Mouse (Mus musculus): ENCODE data around the gene Fat2.

Fat2 gene

GRCm38 (mm10) chr11:55336101-55336891 is at the start of gene Fat2:
Fat2 (minus strand) TSS chr11:55336564.
- in situ Hi-C loops (cut with MboI) = no loop called here

GRCm38 (mm10) chr11:55383463-55384045 is 47.2 kb upstream of the Fat2 start:
- in situ Hi-C loops (cut with MboI) = no loop called here

- in situ Hi-C loops (cut with MboI) = no loop called here
Observed at GRCm38 (mm10) chr11:55380908-55381307, 44.5 kb upstream of the Fat2 start.

- in situ Hi-C loops (cut with MboI) = no loop called here
Observed at GRCm38 (mm10) chr11:55378371-55378770, 42.0 kb upstream of the Fat2 start.

GRCm38 (mm10) chr11:55373838-55374237 is 37.5 kb upstream of the Fat2 start:
- in situ Hi-C loops (cut with MboI) = no loop called here

- in situ Hi-C loops (cut with MboI) = no loop called here
Observed at GRCm38 (mm10) chr11:55373373-55373772, 37.0 kb upstream of the Fat2 start.

- in situ Hi-C loops (cut with MboI) = no loop called here
Observed at GRCm38 (mm10) chr11:55372001-55372400, 35.6 kb upstream of the Fat2 start.

- in situ Hi-C loops (cut with MboI) = no loop called here
Observed at GRCm38 (mm10) chr11:55369093-55369471, 32.7 kb upstream of the Fat2 start.

- in situ Hi-C loops (cut with MboI) = no loop called here
Observed at GRCm38 (mm10) chr11:55368388-55369092, 32.2 kb upstream of the Fat2 start.

- in situ Hi-C loops (cut with MboI) = no loop called here
Observed at GRCm38 (mm10) chr11:55367783-55368182, 31.4 kb upstream of the Fat2 start.

GRCm38 (mm10) chr11:55365840-55366239 is 29.5 kb upstream of the Fat2 start:
- in situ Hi-C loops (cut with MboI) = no loop called here

GRCm38 (mm10) chr11:55365242-55365641 is 28.9 kb upstream of the Fat2 start:
- in situ Hi-C loops (cut with MboI) = no loop called here

GRCm38 (mm10) chr11:55364662-55365061 is 28.3 kb upstream of the Fat2 start:
- in situ Hi-C loops (cut with MboI) = no loop called here

GRCm38 (mm10) chr11:55358094-55358783 is 21.9 kb upstream of the Fat2 start:
- in situ Hi-C loops (cut with MboI) = no loop called here

- in situ Hi-C loops (cut with MboI) = no loop called here
Observed at GRCm38 (mm10) chr11:55356846-55357245, 20.5 kb upstream of the Fat2 start.

GRCm38 (mm10) chr11:55341961-55342371 is 5.6 kb upstream of the Fat2 start:
- in situ Hi-C loops (cut with MboI) = no loop called here

- in situ Hi-C loops (cut with MboI) = no loop called here
Observed at GRCm38 (mm10) chr11:55340789-55341188, 4.4 kb upstream of the Fat2 start.

- in situ Hi-C loops (cut with MboI) = no loop called here
Observed at GRCm38 (mm10) chr11:55337032-55337769, 837 bp upstream of the Fat2 start.

- in situ Hi-C loops (cut with MboI) = no loop called here
Observed at GRCm38 (mm10) chr11:55335314-55336076, 869 bp downstream of the Fat2 start.

- in situ Hi-C loops (cut with MboI) = no loop called here
Observed at GRCm38 (mm10) chr11:55334545-55334944, 1.8 kb downstream of the Fat2 start.

- in situ Hi-C loops (cut with MboI) = no loop called here
Observed at GRCm38 (mm10) chr11:55334063-55334462, 2.3 kb downstream of the Fat2 start.

Data from mature B cell (primary cell).